Mouse (Mus musculus): Measurements from ENCODE around the gene Triap1. TPM values are rescaled to one million over a fixed set of nuclear protein-coding genes. Genes with fewer than 3 reads are reported as not detected.

Gene Triap1
- polyA plus RNA-seq, 1 experiment, result 27.8 TPM

- TF ChIP-seq POLR2A (IDR thresholded peaks at IDR 0.05; ENCODE audit: extremely low read depth, insufficient read depth, low read length) (no peak), CTCF (IDR thresholded peaks at IDR 0.05; ENCODE audit: extremely low read depth, insufficient read depth, low read length) (no peak)
- Histone ChIP-seq H3K27ac (ENCODE audit: insufficient read depth, low read length) (no peak overlapping the region), H3K4me3 (ENCODE audit: insufficient read depth, low read length) (no peak overlapping the region), H3K4me1 (ENCODE audit: control insufficient read depth, insufficient read depth, low read length) (peaks cover 8% of the 10 kb centered on the region; the same call in 1 of the 2 replicates)
These were observed 28.0 kb upstream of the Triap1 start for GRCm38 (mm10) chr5:115312816-115313667.

GRCm38 (mm10) chr5:115313668-115313943 is 27.4 kb upstream of the Triap1 start:
- TF ChIP-seq CTCF (IDR thresholded peaks at IDR 0.05; ENCODE audit: extremely low read depth, insufficient read depth, low read length) (no peak), POLR2A (IDR thresholded peaks at IDR 0.05; ENCODE audit: extremely low read depth, insufficient read depth, low read length) (no peak)
- Histone ChIP-seq H3K27ac (ENCODE audit: insufficient read depth, low read length) (no peak overlapping the region), H3K4me3 (ENCODE audit: insufficient read depth, low read length) (no peak overlapping the region), H3K4me1 (ENCODE audit: control insufficient read depth, insufficient read depth, low read length) (peaks cover 10% of the 10 kb centered on the region; the same call in 1 of the 2 replicates)

GRCm38 (mm10) chr5:115316968-115317644 is 23.9 kb upstream of the Triap1 start:
- peak overlapping the region; percentile 76; the same call in 1 of the 2 replicates for H3K27ac ChIP-seq (ENCODE audit: insufficient read depth, low read length)
- H3K4me3 ChIP-seq (ENCODE audit: insufficient read depth, low read length), result no peak overlapping the region
- no peak for TF ChIP-seq CTCF (IDR thresholded peaks at IDR 0.05; ENCODE audit: extremely low read depth, insufficient read depth, low read length)
- no peak for TF ChIP-seq POLR2A (IDR thresholded peaks at IDR 0.05; ENCODE audit: extremely low read depth, insufficient read depth, low read length)
- H3K4me1 ChIP-seq (ENCODE audit: control insufficient read depth, insufficient read depth, low read length), result peaks cover 12% of the 10 kb centered on the region

GRCm38 (mm10) chr5:115317645-115318328 is 23.2 kb upstream of the Triap1 start:
- no peak for TF ChIP-seq POLR2A (IDR thresholded peaks at IDR 0.05; ENCODE audit: extremely low read depth, insufficient read depth, low read length)
- TF ChIP-seq CTCF (IDR thresholded peaks at IDR 0.05; ENCODE audit: extremely low read depth, insufficient read depth, low read length), result no peak
- peak overlapping the region; percentile 69 for H3K27ac ChIP-seq (ENCODE audit: insufficient read depth, low read length)
- peaks cover 12% of the 10 kb centered on the region for H3K4me1 ChIP-seq (ENCODE audit: control insufficient read depth, insufficient read depth, low read length)
- H3K4me3 ChIP-seq (ENCODE audit: insufficient read depth, low read length), result no peak overlapping the region

GRCm38 (mm10) chr5:115319004-115319940 is 21.8 kb upstream of the Triap1 start:
- H3K4me3 ChIP-seq (ENCODE audit: insufficient read depth, low read length), result peak overlapping the region; percentile 33
- peaks cover 12% of the 10 kb centered on the region for H3K4me1 ChIP-seq (ENCODE audit: control insufficient read depth, insufficient read depth, low read length)
- peak overlapping the region; percentile 87 for H3K27ac ChIP-seq (ENCODE audit: insufficient read depth, low read length)
- peak; percentile 49 for TF ChIP-seq CTCF (IDR thresholded peaks at IDR 0.05; ENCODE audit: extremely low read depth, insufficient read depth, low read length)
- no peak for TF ChIP-seq POLR2A (IDR thresholded peaks at IDR 0.05; ENCODE audit: extremely low read depth, insufficient read depth, low read length)

GRCm38 (mm10) chr5:115326256-115326831 is 14.7 kb upstream of the Triap1 start:
- Histone ChIP-seq H3K27ac (ENCODE audit: insufficient read depth, low read length) (peak overlapping the region; percentile 55), H3K4me1 (ENCODE audit: control insufficient read depth, insufficient read depth, low read length) (peaks cover 1% of the 10 kb centered on the region; the same call in 1 of the 2 replicates), H3K4me3 (ENCODE audit: insufficient read depth, low read length) (peak overlapping the region; percentile 93)
- TF ChIP-seq POLR2A (IDR thresholded peaks at IDR 0.05; ENCODE audit: extremely low read depth, insufficient read depth, low read length), result no peak
- no peak for TF ChIP-seq CTCF (IDR thresholded peaks at IDR 0.05; ENCODE audit: extremely low read depth, insufficient read depth, low read length)

GRCm38 (mm10) chr5:115326875-115327609 is 14.0 kb upstream of the Triap1 start, which contains the start of gene Srsf9:
Srsf9 (plus strand) TSS chr5:115327177.
- TF ChIP-seq POLR2A (IDR thresholded peaks at IDR 0.05; ENCODE audit: extremely low read depth, insufficient read depth, low read length) (peak; percentile 88), CTCF (IDR thresholded peaks at IDR 0.05; ENCODE audit: extremely low read depth, insufficient read depth, low read length) (no peak)
- Histone ChIP-seq H3K4me1 (ENCODE audit: control insufficient read depth, insufficient read depth, low read length) (peaks cover 1% of the 10 kb centered on the region; the same call in 1 of the 2 replicates), H3K4me3 (ENCODE audit: insufficient read depth, low read length) (peak within 1 kb of the TSS; percentile 93), H3K27ac (ENCODE audit: insufficient read depth, low read length) (peak within 1 kb of the TSS; percentile 99)
